In genomic region chr7:105650639-105651435, GRCm38 (mm10) we compare ENCODE assay signal across 8 mouse cellular contexts. TPM values are rescaled to one million over a fixed set of nuclear protein-coding genes. Genes with fewer than 3 reads are reported as not detected.
A peak's percentile ranks its signal among the peaks of the same experiment; 100 is the strongest.
DNase-seq lines count a peak whose midpoint lies in the region; ATAC-seq and TF ChIP-seq lines count a peak whose summit lies in the region.

Dnhd1 (plus strand) TSS chr7:105650827.

- H3K4me1 ChIP-seq in limb, embryonic 14.5 days (ENCODE audit: control insufficient read depth, insufficient read depth, low read length) = no peaks in the 10 kb centered on the region
- no peaks in the 10 kb centered on the region for H3K4me1 ChIP-seq in midbrain, embryonic 14.5 days (ENCODE audit: control insufficient read depth, insufficient read depth, low read length)

- TF ChIP-seq POLR2A in limb, embryonic 14.5 days (IDR thresholded peaks at IDR 0.05; ENCODE audit: borderline replicate concordance, extremely low read depth, insufficient read depth, insufficient read length) = no peak

- H3K27me3 ChIP-seq in limb, embryonic 14.5 days (ENCODE audit: control insufficient read depth, insufficient read depth, low read length) = no peaks in the 10 kb centered on the region
- no peaks in the 10 kb centered on the region for H3K27me3 ChIP-seq in midbrain, embryonic 14.5 days (ENCODE audit: control insufficient read depth, insufficient read depth, low read length)

- peak; percentile 91 for ATAC-seq in limb, embryonic 14.5 days (ENCODE audit: low FRiP score, low read depth)
- ATAC-seq in midbrain, embryonic 14.5 days (ENCODE audit: low FRiP score, low TSS enrichment) = peak; percentile 90

- peak within 1 kb of the TSS; percentile 21; the same call in 1 of the 2 replicates for H3K9ac ChIP-seq in limb, embryonic 14.5 days (ENCODE audit: low read depth, low read length, severe bottlenecking)
- peak within 1 kb of the TSS; percentile 32; the same call in 1 of the 2 replicates for H3K9ac ChIP-seq in midbrain, embryonic 14.5 days (replicated peaks; ENCODE audit: low read length)

- peak; percentile 61 to 64 for DNase-seq in urinary bladder, adult 18-20 months (ENCODE audit: low spot score in 2 of 2)
- no peak for DNase-seq in urinary bladder, postnatal 10 days (ENCODE audit: low spot score)
- DNase-seq in embryo, embryonic 10 days (ENCODE audit: low spot score) = peak; percentile 90
- peak; percentile 82 for DNase-seq in gastrocnemius, postnatal 14 days
- DNase-seq in induced T-regulatory cell, adult 2 months (ENCODE audit: low read depth) = peak; percentile 84
- peak; percentile 81 for DNase-seq in limb, embryonic 14.5 days (ENCODE audit: low spot score)
- DNase-seq in midbrain, embryonic 14.5 days = peak; percentile 77
- peak; percentile 24 to 32 for DNase-seq in spleen, postnatal 14 days (ENCODE audit: low spot score in 2 of 2)

- 0 out of 2 replicates have a peak, but pooled peaks cover 3% of the 10 kb centered on the region for H3K36me3 ChIP-seq in limb, embryonic 14.5 days (ENCODE audit: control insufficient read depth, insufficient read depth, low read length)
- H3K36me3 ChIP-seq in midbrain, embryonic 14.5 days (ENCODE audit: control insufficient read depth, insufficient read depth, low read length) = peaks cover 3% of the 10 kb centered on the region; the same call in 1 of the 2 replicates

- peak within 1 kb of the TSS; percentile 41 for H3K4me3 ChIP-seq in limb, embryonic 14.5 days (replicated peaks; ENCODE audit: low read length)
- peak within 1 kb of the TSS; percentile 32 for H3K4me3 ChIP-seq in midbrain, embryonic 14.5 days (replicated peaks; ENCODE audit: low read depth, low read length)

- H3K4me2 ChIP-seq in limb, embryonic 14.5 days (replicated peaks; ENCODE audit: low read depth, low read length, severe bottlenecking) = peak within 1 kb of the TSS; percentile 65
- H3K4me2 ChIP-seq in midbrain, embryonic 14.5 days (ENCODE audit: low read length) = peak within 1 kb of the TSS; percentile 61

- intact Hi-C loops in gastrocnemius, postnatal 14 days (cut with DNase I; ENCODE audit: low total_unique reads) = loop anchor here (10.0 kb wide), 1 partner anchor 164 kb away; the partner anchor contains the start of gene Mrpl17

- peak within 1 kb of the TSS; percentile 62 for H3K27ac ChIP-seq in limb, embryonic 14.5 days (replicated peaks; ENCODE audit: low read depth, low read length)
- no peak within 1 kb of the TSS for H3K27ac ChIP-seq in midbrain, embryonic 14.5 days (replicated peaks; ENCODE audit: low read depth, low read length)

- H3K9me3 ChIP-seq in limb, embryonic 14.5 days (ENCODE audit: control insufficient read depth, low read length) = no peaks in the 10 kb centered on the region
- H3K9me3 ChIP-seq in midbrain, embryonic 14.5 days (ENCODE audit: control insufficient read depth, low read length) = no peaks in the 10 kb centered on the region

- WGBS in limb, embryonic 14.5 days = 2% methylated on average over 17 of the region's 17 CpGs
- 1% methylated on average over 17 of the region's 17 CpGs for WGBS in midbrain, embryonic 14.5 days

RNA-seq across cellular contexts. Expression of gene Dnhd1, which starts in this region (rescaled TPM):
- total RNA-seq in gastrocnemius, postnatal 14 days (2021) = under 1 TPM; 0.55 to 0.57 TPM
- 10.9 and 12.1 TPM in 2 replicates for polyA plus RNA-seq in limb, embryonic 14.5 days (2012; rRNA removed)
- polyA plus RNA-seq in limb, embryonic 14.5 days (2014; fragmentation: Nextera tagmentation; extraction: Ambion mirVana) = 1.4 and 1.8 TPM in 2 replicates
- 1.7 and 2.3 TPM in 2 replicates for polyA plus RNA-seq in midbrain, embryonic 14.5 days (2014; fragmentation: Nextera tagmentation; extraction: Ambion mirVana)

Comparison
In these comparisons a context has a peak if more than half of its experiments do, and no peak if none do; other contexts are left out.
1. Peak in DNase-seq in gastrocnemius, postnatal 14 days; RNA of the gene not detected or under 1 TPM.